ENCODE assay signal across 7 mouse cellular contexts in genomic region chr13:63815931-63816330, GRCm38 (mm10). TPM values are rescaled to one million over a fixed set of nuclear protein-coding genes. Genes with fewer than 3 reads are reported as not detected.
DNase-seq lines count a peak whose midpoint lies in the region; ATAC-seq and TF ChIP-seq lines count a peak whose summit lies in the region.

No protein-coding gene starts in this region.

- TF ChIP-seq CTCF in liver, adult 2 months (IDR thresholded peaks at IDR 0.05; ENCODE audit: low read depth, low read length), result no peak
- no peak for TF ChIP-seq CTCF in cortical plate, adult 2 months (IDR thresholded peaks at IDR 0.05; ENCODE audit: extremely low read depth, insufficient read depth, low read length)

- no peaks in the 10 kb centered on the region for H3K27me3 ChIP-seq in liver, adult 2 months (ENCODE audit: control insufficient read depth, insufficient read depth, low read length)
- no peaks in the 10 kb centered on the region for H3K27me3 ChIP-seq in hindbrain, embryonic 15.5 days
- no peaks in the 10 kb centered on the region for H3K27me3 ChIP-seq in neural tube, embryonic 12.5 days (replicated peaks)

- no peaks in the 10 kb centered on the region for H3K79me2 ChIP-seq in liver, adult 2 months (ENCODE audit: control insufficient read depth, insufficient read depth, low read length)

- peaks cover 4% of the 10 kb centered on the region for H3K36me3 ChIP-seq in liver, adult 2 months (ENCODE audit: control insufficient read depth, insufficient read depth, low read length)
- H3K36me3 ChIP-seq in hindbrain, embryonic 15.5 days, result peaks cover 3% of the 10 kb centered on the region; the same call in 1 of the 2 replicates
- H3K36me3 ChIP-seq in neural tube, embryonic 12.5 days, result peaks cover 4% of the 10 kb centered on the region; the same call in 1 of the 2 replicates

- H3K9ac ChIP-seq in liver, adult 2 months (ENCODE audit: low read depth, low read length), result no peak overlapping the region
- H3K9ac ChIP-seq in hindbrain, embryonic 15.5 days, result peak overlapping the region; percentile 70
- peak overlapping the region; percentile 80; the same call in 1 of the 2 replicates for H3K9ac ChIP-seq in neural tube, embryonic 12.5 days

- no peaks in the 10 kb centered on the region for H3K9me3 ChIP-seq in hindbrain, embryonic 15.5 days
- no peaks in the 10 kb centered on the region for H3K9me3 ChIP-seq in neural tube, embryonic 12.5 days

- peak overlapping the region; percentile 62; the same call in 1 of the 2 replicates for H3K4me3 ChIP-seq in liver, adult 2 months (ENCODE audit: insufficient read depth, low read depth, low read length)
- H3K4me3 ChIP-seq in cortical plate, adult 2 months (ENCODE audit: insufficient read depth, low read length), result peak overlapping the region; percentile 69; the same call in 1 of the 2 replicates
- H3K4me3 ChIP-seq in hindbrain, embryonic 15.5 days, result peak overlapping the region; percentile 56
- H3K4me3 ChIP-seq in neural tube, embryonic 12.5 days, result peak overlapping the region; percentile 59

- TF ChIP-seq POLR2A in liver, adult 2 months (IDR thresholded peaks at IDR 0.05; ENCODE audit: extremely low read depth, insufficient read depth, low read length), result no peak
- no peak for TF ChIP-seq POLR2A in cortical plate, adult 2 months (IDR thresholded peaks at IDR 0.05; ENCODE audit: extremely low read depth, insufficient read depth, low read length)

- no peak overlapping the region for H3K27ac ChIP-seq in liver, adult 2 months (replicated peaks; ENCODE audit: insufficient read depth, low read depth, low read length)
- H3K27ac ChIP-seq in cortical plate, adult 2 months (ENCODE audit: insufficient read depth, low read length), result no peak overlapping the region
- H3K27ac ChIP-seq in hindbrain, embryonic 15.5 days (replicated peaks), result no peak overlapping the region
- H3K27ac ChIP-seq in neural tube, embryonic 12.5 days, result no peak overlapping the region

- no peaks in the 10 kb centered on the region for H3K4me1 ChIP-seq in liver, adult 2 months (ENCODE audit: control insufficient read depth, insufficient read depth, low read length)
- no peaks in the 10 kb centered on the region for H3K4me1 ChIP-seq in cortical plate, adult 2 months (ENCODE audit: control insufficient read depth, insufficient read depth, low read length)
- peaks cover 21% of the 10 kb centered on the region for H3K4me1 ChIP-seq in hindbrain, embryonic 15.5 days (replicated peaks)
- H3K4me1 ChIP-seq in neural tube, embryonic 12.5 days, result no peaks in the 10 kb centered on the region

- no peak for DNase-seq in liver, adult 2 months (ENCODE audit: extremely low read depth, low read depth, low spot score)
- no peak for DNase-seq in liver
- DNase-seq in spleen, adult 18-20 months, result no peak
- DNase-seq in ovary, postnatal 10 days (ENCODE audit: low spot score), result no peak

- ATAC-seq in hindbrain, embryonic 15.5 days (ENCODE audit: low FRiP score, low read depth), result no peak
- no peak for ATAC-seq in neural tube, embryonic 12.5 days (ENCODE audit: low FRiP score, low read depth)

- peak overlapping the region; percentile 82 for H3K4me2 ChIP-seq in hindbrain, embryonic 15.5 days
- H3K4me2 ChIP-seq in neural tube, embryonic 12.5 days (replicated peaks), result peak overlapping the region; percentile 66

RNA-seq across cellular contexts. Expression of gene Ercc6l2, which starts 0.9 kb away (rescaled TPM):
- total RNA-seq in liver, adult 2 months (2014; rRNA removed), result 13.8 and 14.0 TPM in 2 replicates
- 1.9 and 2.3 TPM in 2 replicates for polyA plus RNA-seq in liver, adult 2 months (2012; rRNA removed)
- polyA plus RNA-seq in cortical plate, adult 2 months (2012; rRNA removed), result 16.4 and 19.2 TPM in 2 replicates
- 14.0 and 15.5 TPM in 2 replicates for polyA plus RNA-seq in hindbrain, embryonic 15.5 days (2015; fragmentation: Nextera tagmentation; extraction: Ambion mirVana)
- polyA plus RNA-seq in neural tube, embryonic 12.5 days (2016; fragmentation: Nextera tagmentation; extraction: Ambion mirVana), result 18.1 and 19.4 TPM in 2 replicates
